Mouse (Mus musculus): Measurements from ENCODE around the gene Tmem222. TPM values are rescaled to one million over a fixed set of nuclear protein-coding genes. Genes with fewer than 3 reads are reported as not detected.
A peak's percentile ranks its signal among the peaks of the same experiment; 100 is the strongest.

Tmem222 gene
- polyA plus RNA-seq, 1 experiment from 2014 or later, result 68.7 TPM

GRCm38 (mm10) chr4:133281951-133282481 is 4.4 kb upstream of the Tmem222 start:
- no peaks in the 10 kb centered on the region for H3K9me3 ChIP-seq
- WGBS, result 17% methylated on average over 5 of the region's 5 CpGs
- H3K27me3 ChIP-seq (replicated peaks), result no peaks in the 10 kb centered on the region
- no peaks in the 10 kb centered on the region for H3K36me3 ChIP-seq
- no peak overlapping the region for H3K4me2 ChIP-seq (replicated peaks)
- H3K4me3 ChIP-seq (replicated peaks), result no peak overlapping the region
- H3K4me1 ChIP-seq (replicated peaks), result peaks cover 11% of the 10 kb centered on the region; the same call in 1 of the 2 replicates
- no peak for ATAC-seq
- no peak overlapping the region for H3K9ac ChIP-seq
- H3K27ac ChIP-seq, result peak overlapping the region; percentile 68

DNA sequence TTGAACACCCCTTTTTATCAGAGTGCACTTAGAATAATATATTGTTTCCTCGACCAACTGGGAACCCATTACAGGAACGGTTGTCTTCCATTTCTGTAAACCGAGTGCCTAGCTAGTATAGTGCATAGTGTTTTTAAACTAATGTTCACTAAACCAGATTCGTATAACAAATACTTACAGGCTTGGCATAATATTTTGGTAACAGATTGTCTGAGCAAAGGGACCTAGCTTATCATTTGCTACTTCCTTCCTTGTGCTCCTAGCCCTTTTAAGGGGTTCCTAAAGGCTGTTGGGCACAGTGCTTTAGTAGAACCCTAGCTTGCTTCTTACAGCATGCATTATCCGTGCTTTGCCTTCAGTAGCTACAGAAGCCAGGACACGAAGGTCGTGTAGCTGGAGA is 3.9 kb upstream of the Tmem222 start:
- Histone ChIP-seq H3K4me1 (replicated peaks) (peaks cover 15% of the 10 kb centered on the region), H3K4me3 (replicated peaks) (no peak overlapping the region), H3K27me3 (replicated peaks) (no peaks in the 10 kb centered on the region), H3K27ac (peak overlapping the region; percentile 68), H3K9ac (no peak overlapping the region), H3K9me3 (no peaks in the 10 kb centered on the region), H3K4me2 (replicated peaks) (no peak overlapping the region), H3K36me3 (no peaks in the 10 kb centered on the region)
- WGBS, result 33% methylated on average over 7 of the region's 7 CpGs
- ATAC-seq, result no peak

- no peaks in the 10 kb centered on the region for H3K9me3 ChIP-seq
- H3K4me3 ChIP-seq (replicated peaks), result no peak overlapping the region
- no peak overlapping the region for H3K9ac ChIP-seq
- peaks cover 24% of the 10 kb centered on the region for H3K4me1 ChIP-seq (replicated peaks)
- H3K27me3 ChIP-seq (replicated peaks), result no peaks in the 10 kb centered on the region
- no peaks in the 10 kb centered on the region for H3K36me3 ChIP-seq
- WGBS, result 88% methylated on average over 3 of the region's 3 CpGs
- ATAC-seq, result no peak
- no peak overlapping the region for H3K27ac ChIP-seq
- peak overlapping the region; percentile 68; the same call in 1 of the 2 replicates for H3K4me2 ChIP-seq (replicated peaks)
Measured at GRCm38 (mm10) chr4:133278482-133278881, 890 bp upstream of the Tmem222 start.

DNA sequence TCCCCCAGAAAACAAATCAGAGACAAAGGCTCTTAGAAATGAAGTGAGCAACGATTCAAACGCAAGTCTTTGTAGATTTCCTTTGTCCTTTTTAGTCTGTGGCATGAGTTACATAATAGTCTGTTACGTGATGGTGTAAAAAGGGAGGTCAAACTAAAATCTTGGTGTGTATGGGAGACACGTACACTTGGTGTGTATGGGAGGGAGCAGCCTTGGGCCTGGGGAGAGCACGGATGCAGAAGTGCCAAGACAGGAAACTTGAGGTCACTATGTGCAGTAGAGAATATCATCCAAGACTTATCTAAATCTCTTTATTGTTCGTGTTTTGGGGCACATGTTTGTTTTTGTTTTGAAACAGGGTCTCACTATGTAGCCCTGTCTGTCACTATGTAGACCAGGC is 475 bp upstream of the Tmem222 start:
- H3K4me2 ChIP-seq (replicated peaks), result peak overlapping the region; percentile 68
- peak; percentile 46; the same call in 1 of the 2 replicates for ATAC-seq

GRCm38 (mm10) chr4:133270929-133271328 is 6.7 kb downstream of the Tmem222 start:
- H3K36me3 ChIP-seq, result peaks cover 32% of the 10 kb centered on the region
- no peak for ATAC-seq
- 92% methylated on average over 9 of the region's 9 CpGs for WGBS

More for the DNA sequence above, 475 bp upstream of the Tmem222 start:
- WGBS, result 27% methylated on average over 6 of the region's 6 CpGs
- no peaks in the 10 kb centered on the region for H3K9me3 ChIP-seq
- H3K27ac ChIP-seq, result peak overlapping the region; percentile 91
- H3K4me1 ChIP-seq (replicated peaks), result peaks cover 24% of the 10 kb centered on the region
- no peaks in the 10 kb centered on the region for H3K36me3 ChIP-seq
- H3K27me3 ChIP-seq (replicated peaks), result no peaks in the 10 kb centered on the region
- H3K9ac ChIP-seq, result peak overlapping the region; percentile 74
- peak overlapping the region; percentile 73 for H3K4me3 ChIP-seq (replicated peaks)

GRCm38 (mm10) chr4:133269596-133269995 is 8.0 kb downstream of the Tmem222 start:
- Histone ChIP-seq H3K36me3 (peaks cover 45% of the 10 kb centered on the region), H3K9ac (no peak overlapping the region), H3K9me3 (no peaks in the 10 kb centered on the region), H3K4me1 (replicated peaks) (no peaks in the 10 kb centered on the region), H3K27ac (no peak overlapping the region), H3K4me2 (replicated peaks) (no peak overlapping the region), H3K27me3 (replicated peaks) (no peaks in the 10 kb centered on the region), H3K4me3 (replicated peaks) (no peak overlapping the region)
- ATAC-seq, result no peak
- 93% methylated on average over 3 of the region's 3 CpGs for WGBS

More at GRCm38 (mm10) chr4:133270929-133271328, 6.7 kb downstream of the Tmem222 start:
- H3K9me3 ChIP-seq, result no peaks in the 10 kb centered on the region
- no peaks in the 10 kb centered on the region for H3K27me3 ChIP-seq (replicated peaks)
- peaks cover 5% of the 10 kb centered on the region; the same call in 1 of the 2 replicates for H3K4me1 ChIP-seq (replicated peaks)
- no peak overlapping the region for H3K9ac ChIP-seq
- no peak overlapping the region for H3K4me3 ChIP-seq (replicated peaks)
- H3K4me2 ChIP-seq (replicated peaks), result no peak overlapping the region
- no peak overlapping the region for H3K27ac ChIP-seq

DNA sequence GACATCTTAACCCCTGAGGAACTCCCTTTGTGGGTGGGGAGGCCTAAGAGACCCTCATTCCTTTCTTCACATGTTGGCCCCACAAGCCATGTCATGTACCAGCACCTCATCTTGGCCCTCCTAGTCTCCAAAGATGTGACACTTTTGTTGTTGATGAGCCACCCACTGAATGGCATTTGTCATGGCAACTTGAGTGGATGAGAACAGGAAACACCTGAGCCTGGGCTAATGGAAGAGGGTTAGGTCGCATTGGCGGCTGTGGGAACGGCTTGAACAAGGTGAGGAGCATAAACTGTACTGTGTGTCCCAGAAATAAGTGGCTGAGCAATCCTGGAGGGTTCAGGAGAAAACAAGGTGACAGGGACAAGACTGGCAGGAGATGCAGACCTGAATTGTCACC is 8.7 kb downstream of the Tmem222 start:
- Histone ChIP-seq H3K27me3 (replicated peaks) (no peaks in the 10 kb centered on the region), H3K4me1 (replicated peaks) (no peaks in the 10 kb centered on the region), H3K9me3 (no peaks in the 10 kb centered on the region), H3K27ac (no peak overlapping the region), H3K4me3 (replicated peaks) (no peak overlapping the region), H3K4me2 (replicated peaks) (no peak overlapping the region), H3K9ac (no peak overlapping the region), H3K36me3 (peaks cover 49% of the 10 kb centered on the region)
- ATAC-seq, result no peak
- WGBS, result 93% methylated on average over 3 of the region's 3 CpGs

DNA sequence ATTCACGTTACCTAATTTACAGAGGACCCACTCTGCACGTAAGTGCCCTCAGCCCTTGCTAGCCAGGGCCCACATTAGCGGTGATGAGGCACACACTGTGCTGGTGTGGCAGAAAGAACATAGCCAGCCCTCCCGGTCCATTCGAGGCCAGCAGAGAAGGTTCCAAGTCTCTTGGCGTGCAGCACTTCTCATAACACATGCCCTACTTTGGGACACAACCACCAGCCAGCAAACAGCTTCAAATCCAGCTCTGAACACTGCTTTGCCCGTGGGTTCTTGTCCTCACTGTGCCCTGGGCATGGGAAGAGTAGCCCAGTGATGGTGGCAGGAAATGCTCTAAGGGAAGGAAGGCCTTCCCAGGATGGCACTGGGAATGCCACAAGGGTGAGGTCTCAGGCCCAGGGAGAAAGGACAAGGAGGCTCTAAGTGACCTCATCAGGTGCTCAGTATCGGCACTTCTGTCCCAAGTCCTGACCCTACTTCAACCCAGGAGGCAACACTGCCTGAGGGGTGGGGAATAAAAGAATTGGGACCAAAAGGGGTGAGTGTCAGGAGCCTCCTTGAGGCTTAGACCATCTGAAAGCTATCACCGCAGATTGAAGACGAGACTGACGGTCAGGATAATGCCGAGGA is 11.2 kb downstream of the Tmem222 start:
- WGBS, result 93% methylated on average over 12 of the region's 12 CpGs
- Histone ChIP-seq H3K9ac (no peak overlapping the region), H3K4me1 (replicated peaks) (no peaks in the 10 kb centered on the region), H3K27ac (no peak overlapping the region), H3K4me2 (replicated peaks) (no peak overlapping the region), H3K36me3 (peaks cover 49% of the 10 kb centered on the region), H3K27me3 (replicated peaks) (no peaks in the 10 kb centered on the region), H3K9me3 (no peaks in the 10 kb centered on the region), H3K4me3 (replicated peaks) (no peak overlapping the region)
- ATAC-seq, result no peak

DNA sequence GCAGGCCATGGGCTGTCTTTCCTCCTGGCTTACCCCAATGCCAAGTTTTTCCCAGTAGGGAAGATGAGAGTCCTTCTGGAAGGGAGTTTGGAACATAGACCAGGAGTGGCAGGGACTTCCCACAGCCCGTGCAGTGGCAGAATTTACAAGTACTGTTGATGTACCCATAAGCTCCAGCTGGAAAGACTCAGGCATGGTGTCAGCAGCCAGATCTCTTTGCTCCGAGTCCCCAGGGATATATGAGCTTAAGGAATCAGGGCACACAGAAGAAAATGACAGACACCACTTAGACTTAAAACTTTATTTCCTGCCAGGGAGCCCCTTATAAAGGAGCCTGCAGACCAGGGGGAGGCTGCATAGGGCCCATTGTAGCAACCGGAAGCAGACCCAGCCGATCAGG is 11.8 kb downstream of the Tmem222 start:
- Histone ChIP-seq H3K9ac (no peak overlapping the region), H3K27me3 (replicated peaks) (no peaks in the 10 kb centered on the region), H3K4me3 (replicated peaks) (no peak overlapping the region), H3K4me2 (replicated peaks) (no peak overlapping the region), H3K27ac (no peak overlapping the region), H3K4me1 (replicated peaks) (no peaks in the 10 kb centered on the region), H3K9me3 (no peaks in the 10 kb centered on the region), H3K36me3 (peaks cover 49% of the 10 kb centered on the region)
- ATAC-seq, result no peak
- 83% methylated on average over 4 of the region's 4 CpGs for WGBS

DNA sequence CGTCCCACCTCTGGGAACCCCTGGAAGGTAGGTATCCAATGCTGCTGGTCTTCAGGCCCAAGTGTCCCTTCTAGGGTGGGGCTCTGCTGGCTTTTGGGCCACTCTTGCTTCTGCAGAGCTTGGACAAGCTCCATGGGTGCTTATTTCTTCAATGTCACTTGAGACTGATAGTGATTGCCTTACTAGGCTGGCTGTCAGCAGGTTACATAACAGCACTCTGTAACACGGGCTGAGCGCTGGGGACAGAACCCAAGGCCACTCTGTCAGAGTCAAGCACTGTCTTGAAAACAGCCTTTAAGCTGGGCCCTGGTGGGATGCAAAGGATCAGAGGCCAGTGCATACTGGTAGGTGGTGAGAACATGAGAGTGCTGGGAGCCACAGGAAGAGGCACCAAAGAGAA is 12.3 kb downstream of the Tmem222 start:
- Histone ChIP-seq H3K4me3 (replicated peaks) (no peak overlapping the region), H3K4me2 (replicated peaks) (no peak overlapping the region), H3K9me3 (no peaks in the 10 kb centered on the region), H3K4me1 (replicated peaks) (no peaks in the 10 kb centered on the region), H3K9ac (no peak overlapping the region), H3K27ac (no peak overlapping the region), H3K27me3 (replicated peaks) (no peaks in the 10 kb centered on the region), H3K36me3 (peaks cover 49% of the 10 kb centered on the region)
- no peak for ATAC-seq
- WGBS, result 95% methylated on average over 3 of the region's 3 CpGs

- H3K27me3 ChIP-seq (replicated peaks), result no peaks in the 10 kb centered on the region
- no peaks in the 10 kb centered on the region for H3K9me3 ChIP-seq
- ATAC-seq, result no peak
- H3K4me3 ChIP-seq (replicated peaks), result no peak overlapping the region
- WGBS, result 100% methylated on average over 2 of the region's 2 CpGs
- no peak overlapping the region for H3K27ac ChIP-seq
- no peak overlapping the region for H3K9ac ChIP-seq
- H3K4me1 ChIP-seq (replicated peaks), result no peaks in the 10 kb centered on the region
- H3K4me2 ChIP-seq (replicated peaks), result no peak overlapping the region
- peaks cover 45% of the 10 kb centered on the region for H3K36me3 ChIP-seq
Measured at GRCm38 (mm10) chr4:133264559-133264958, 13.0 kb downstream of the Tmem222 start.

DNA sequence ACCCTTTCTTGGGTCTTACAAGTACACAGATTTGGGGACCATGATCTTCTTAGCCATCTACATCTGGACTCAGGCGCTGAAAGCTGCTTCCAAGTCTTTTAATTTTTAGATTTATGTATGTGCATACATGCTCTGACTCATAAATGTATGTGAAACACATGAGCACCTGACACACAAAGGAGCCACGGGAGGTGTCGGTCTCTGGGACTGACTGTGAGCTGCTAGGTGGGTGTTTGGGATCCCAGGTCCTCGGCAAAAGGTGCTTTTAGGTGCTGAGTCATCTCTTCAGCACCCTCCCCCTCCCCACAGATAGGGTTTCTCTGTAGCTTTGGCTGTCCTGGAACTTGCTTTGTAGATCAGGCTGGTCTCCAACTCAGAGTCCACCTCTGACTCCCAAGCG is 13.8 kb downstream of the Tmem222 start:
- H3K27me3 ChIP-seq (replicated peaks), result no peaks in the 10 kb centered on the region
- H3K36me3 ChIP-seq, result peaks cover 41% of the 10 kb centered on the region
- no peak overlapping the region for H3K27ac ChIP-seq
- no peak overlapping the region for H3K4me3 ChIP-seq (replicated peaks)
- no peaks in the 10 kb centered on the region for H3K4me1 ChIP-seq (replicated peaks)
- no peak overlapping the region for H3K4me2 ChIP-seq (replicated peaks)
- no peak for ATAC-seq
- no peaks in the 10 kb centered on the region for H3K9me3 ChIP-seq
- H3K9ac ChIP-seq, result no peak overlapping the region
- WGBS, result 89% methylated on average over 5 of the region's 5 CpGs

DNA sequence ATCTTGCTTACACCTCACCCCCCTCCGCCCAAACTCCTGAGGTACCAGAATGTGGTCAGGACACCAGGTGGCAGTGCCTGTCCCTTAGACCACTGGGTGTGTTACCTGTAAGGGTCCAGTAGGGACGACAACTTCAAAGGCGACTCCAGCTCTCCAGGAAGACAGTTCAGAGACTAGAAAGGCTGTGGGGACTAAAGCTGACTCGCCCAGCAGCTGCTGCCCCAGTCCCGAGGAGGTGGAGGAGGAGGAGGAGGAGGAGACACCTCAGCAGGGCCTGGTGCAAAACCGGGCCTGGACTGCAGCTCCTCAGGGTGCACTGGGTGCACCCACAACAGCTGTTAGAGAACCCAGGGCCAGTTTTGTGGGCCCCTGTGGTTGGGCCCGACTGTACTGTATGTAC is 14.7 kb downstream of the Tmem222 start, which contains the start of gene Sytl1:
Gene Sytl1 (minus strand): TSS at position 232 of the 400 bp plus-strand sequence.
- H3K36me3 ChIP-seq, result peaks cover 34% of the 10 kb centered on the region
- no peaks in the 10 kb centered on the region for H3K9me3 ChIP-seq
- peak; percentile 47; the same call in 1 of the 2 replicates for ATAC-seq
- H3K4me3 ChIP-seq (replicated peaks), result no peak within 1 kb of the TSS
- 32% methylated on average over 7 of the region's 7 CpGs for WGBS
- no peak within 1 kb of the TSS for H3K9ac ChIP-seq
- no peaks in the 10 kb centered on the region for H3K27me3 ChIP-seq (replicated peaks)
- H3K4me2 ChIP-seq (replicated peaks), result no peak within 1 kb of the TSS
- H3K27ac ChIP-seq, result no peak within 1 kb of the TSS
- H3K4me1 ChIP-seq (replicated peaks), result peaks cover 4% of the 10 kb centered on the region; the same call in 1 of the 2 replicates

Data from intestine, embryonic 15.5 days (tissue).